Mouse (Mus musculus): Measurements from ENCODE around the gene Vps13d. TPM values are rescaled to one million over a fixed set of nuclear protein-coding genes. Genes with fewer than 3 reads are reported as not detected.

The Vps13d gene
- polyA plus RNA-seq, 1 experiment = 23.5 TPM

- DNase-seq = no peak
- Histone ChIP-seq H3K27ac (ENCODE audit: control insufficient read depth, insufficient read depth, low read length) (no peak overlapping the region), H3K4me3 (ENCODE audit: control insufficient read depth, insufficient read depth, low read length) (no peak overlapping the region), H3K27me3 (ENCODE audit: control insufficient read depth, insufficient read depth, low read length) (no peaks in the 10 kb centered on the region), H3K36me3 (ENCODE audit: control insufficient read depth, insufficient read depth, low read length) (no peaks in the 10 kb centered on the region), H3K4me1 (replicated peaks; ENCODE audit: control insufficient read depth, insufficient read depth, low read length) (peaks cover 3% of the 10 kb centered on the region)
- WGBS = 86% methylated on average over 6 of the region's 6 CpGs
- TF ChIP-seq CTCF (IDR thresholded peaks at IDR 0.05; ENCODE audit: borderline replicate concordance, control insufficient read depth, extremely low read depth, insufficient read depth, low read length, poor library complexity) = no peak
- no peak for TF ChIP-seq POLR2A (IDR thresholded peaks at IDR 0.05; ENCODE audit: control insufficient read depth, extremely low read depth, insufficient read depth, low read length, poor library complexity)
Measured at GRCm38 (mm10) chr4:144972948-144973720, 221.7 kb downstream of the Vps13d start.

DNA sequence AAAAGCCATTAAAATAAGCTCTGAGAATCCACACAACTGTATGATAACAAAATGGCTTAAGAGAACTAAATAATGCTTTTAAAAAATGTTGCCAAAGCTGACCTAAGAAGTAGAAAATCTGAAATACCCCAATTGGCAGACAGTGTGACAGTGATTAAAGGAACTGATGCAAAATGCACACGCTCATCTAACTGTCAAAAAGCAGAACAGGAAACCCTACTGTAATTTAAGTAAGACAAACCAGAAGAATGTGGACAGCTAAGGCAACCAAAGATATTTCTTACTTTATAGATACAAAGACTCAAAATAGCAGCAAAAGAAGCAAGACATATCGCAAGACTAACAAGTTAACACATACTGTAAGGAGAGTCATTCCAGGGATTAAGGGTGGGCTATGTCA, 223.8 kb downstream of the Vps13d start:
- 64% methylated on average over 2 of the region's 2 CpGs for WGBS
- no peak for TF ChIP-seq POLR2A (IDR thresholded peaks at IDR 0.05; ENCODE audit: control insufficient read depth, extremely low read depth, insufficient read depth, low read length, poor library complexity)
- TF ChIP-seq CTCF (IDR thresholded peaks at IDR 0.05; ENCODE audit: borderline replicate concordance, control insufficient read depth, extremely low read depth, insufficient read depth, low read length, poor library complexity) = no peak
- no peak overlapping the region for H3K27ac ChIP-seq (ENCODE audit: control insufficient read depth, insufficient read depth, low read length)
- no peaks in the 10 kb centered on the region for H3K36me3 ChIP-seq (ENCODE audit: control insufficient read depth, insufficient read depth, low read length)
- DNase-seq = no peak
- no peak overlapping the region for H3K4me3 ChIP-seq (ENCODE audit: control insufficient read depth, insufficient read depth, low read length)
- peaks cover 3% of the 10 kb centered on the region for H3K4me1 ChIP-seq (replicated peaks; ENCODE audit: control insufficient read depth, insufficient read depth, low read length)
- H3K27me3 ChIP-seq (ENCODE audit: control insufficient read depth, insufficient read depth, low read length) = no peaks in the 10 kb centered on the region

- Histone ChIP-seq H3K27ac (ENCODE audit: control insufficient read depth, insufficient read depth, low read length) (no peak overlapping the region), H3K4me3 (ENCODE audit: control insufficient read depth, insufficient read depth, low read length) (no peak overlapping the region), H3K36me3 (ENCODE audit: control insufficient read depth, insufficient read depth, low read length) (no peaks in the 10 kb centered on the region), H3K4me1 (replicated peaks; ENCODE audit: control insufficient read depth, insufficient read depth, low read length) (no peaks in the 10 kb centered on the region), H3K27me3 (ENCODE audit: control insufficient read depth, insufficient read depth, low read length) (no peaks in the 10 kb centered on the region)
- DNase-seq = no peak
- no peak for TF ChIP-seq CTCF (IDR thresholded peaks at IDR 0.05; ENCODE audit: borderline replicate concordance, control insufficient read depth, extremely low read depth, insufficient read depth, low read length, poor library complexity)
- no peak for TF ChIP-seq POLR2A (IDR thresholded peaks at IDR 0.05; ENCODE audit: control insufficient read depth, extremely low read depth, insufficient read depth, low read length, poor library complexity)
- WGBS = 95% methylated on average over 6 of the region's 6 CpGs
Measured at GRCm38 (mm10) chr4:144969030-144969429, 225.8 kb downstream of the Vps13d start.

DNA sequence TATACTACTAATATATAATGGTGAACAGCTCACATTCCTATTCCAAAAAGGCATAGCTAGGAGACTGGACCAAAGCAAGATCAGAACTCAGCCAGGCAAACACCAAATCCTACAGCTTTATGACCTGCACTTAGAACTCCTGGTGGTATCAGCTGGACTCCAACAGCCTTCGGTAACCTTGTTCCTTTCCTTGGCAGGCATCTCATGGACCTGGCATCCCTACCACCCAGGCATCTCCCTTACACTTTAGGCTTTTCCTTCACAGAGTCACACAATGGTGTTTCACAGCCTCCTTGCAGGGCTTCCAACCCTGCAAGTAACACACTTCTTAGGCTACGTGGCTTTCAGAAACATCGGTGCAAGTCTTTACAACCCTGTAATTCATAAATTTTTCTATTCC, 226.4 kb downstream of the Vps13d start:
- H3K27ac ChIP-seq (ENCODE audit: control insufficient read depth, insufficient read depth, low read length) = no peak overlapping the region
- 98% methylated on average over 3 of the region's 3 CpGs for WGBS
- TF ChIP-seq CTCF (IDR thresholded peaks at IDR 0.05; ENCODE audit: borderline replicate concordance, control insufficient read depth, extremely low read depth, insufficient read depth, low read length, poor library complexity) (no peak), POLR2A (IDR thresholded peaks at IDR 0.05; ENCODE audit: control insufficient read depth, extremely low read depth, insufficient read depth, low read length, poor library complexity) (no peak)

GRCm38 (mm10) chr4:144965255-144965654, 229.6 kb downstream of the Vps13d start:
- no peaks in the 10 kb centered on the region for H3K27me3 ChIP-seq (ENCODE audit: control insufficient read depth, insufficient read depth, low read length)

More for the DNA sequence above, 226.4 kb downstream of the Vps13d start:
- no peaks in the 10 kb centered on the region for H3K27me3 ChIP-seq (ENCODE audit: control insufficient read depth, insufficient read depth, low read length)
- H3K36me3 ChIP-seq (ENCODE audit: control insufficient read depth, insufficient read depth, low read length) = no peaks in the 10 kb centered on the region
- no peak for DNase-seq
- no peaks in the 10 kb centered on the region for H3K4me1 ChIP-seq (replicated peaks; ENCODE audit: control insufficient read depth, insufficient read depth, low read length)
- H3K4me3 ChIP-seq (ENCODE audit: control insufficient read depth, insufficient read depth, low read length) = no peak overlapping the region

DNA sequence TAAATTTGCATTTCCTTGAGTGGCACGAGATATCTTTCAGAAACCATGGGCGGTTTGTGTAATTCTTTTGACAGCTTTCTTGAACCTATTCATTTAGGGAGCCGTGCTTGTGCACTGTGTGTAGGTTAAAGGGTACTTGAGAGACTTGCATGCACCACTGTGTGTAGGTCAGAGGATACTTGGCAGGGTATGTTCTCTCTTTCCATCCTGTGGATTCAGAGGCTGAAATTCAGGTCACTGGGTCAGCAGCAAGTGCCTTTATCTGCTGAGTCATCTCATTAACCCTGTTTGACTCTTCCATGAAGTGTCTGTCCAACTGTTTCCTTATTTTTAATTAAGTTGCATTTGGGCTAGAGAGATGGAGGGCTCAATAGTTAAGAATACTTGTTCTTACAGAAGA, 233.1 kb downstream of the Vps13d start:
- TF ChIP-seq POLR2A (IDR thresholded peaks at IDR 0.05; ENCODE audit: control insufficient read depth, extremely low read depth, insufficient read depth, low read length, poor library complexity) (no peak), CTCF (IDR thresholded peaks at IDR 0.05; ENCODE audit: borderline replicate concordance, control insufficient read depth, extremely low read depth, insufficient read depth, low read length, poor library complexity) (no peak)
- H3K27me3 ChIP-seq (ENCODE audit: control insufficient read depth, insufficient read depth, low read length) = no peaks in the 10 kb centered on the region
- WGBS = 95% methylated on average over 3 of the region's 3 CpGs

More at GRCm38 (mm10) chr4:144965255-144965654, 229.6 kb downstream of the Vps13d start:
- WGBS = 98% methylated on average over 2 of the region's 2 CpGs
- Histone ChIP-seq H3K4me1 (replicated peaks; ENCODE audit: control insufficient read depth, insufficient read depth, low read length) (no peaks in the 10 kb centered on the region), H3K4me3 (ENCODE audit: control insufficient read depth, insufficient read depth, low read length) (no peak overlapping the region), H3K27ac (ENCODE audit: control insufficient read depth, insufficient read depth, low read length) (no peak overlapping the region), H3K36me3 (ENCODE audit: control insufficient read depth, insufficient read depth, low read length) (no peaks in the 10 kb centered on the region)
- TF ChIP-seq POLR2A (IDR thresholded peaks at IDR 0.05; ENCODE audit: control insufficient read depth, extremely low read depth, insufficient read depth, low read length, poor library complexity) (no peak), CTCF (IDR thresholded peaks at IDR 0.05; ENCODE audit: borderline replicate concordance, control insufficient read depth, extremely low read depth, insufficient read depth, low read length, poor library complexity) (no peak)
- DNase-seq = no peak

More for the DNA sequence above, 233.1 kb downstream of the Vps13d start:
- Histone ChIP-seq H3K27ac (ENCODE audit: control insufficient read depth, insufficient read depth, low read length) (no peak overlapping the region), H3K4me3 (ENCODE audit: control insufficient read depth, insufficient read depth, low read length) (no peak overlapping the region), H3K4me1 (replicated peaks; ENCODE audit: control insufficient read depth, insufficient read depth, low read length) (no peaks in the 10 kb centered on the region), H3K36me3 (ENCODE audit: control insufficient read depth, insufficient read depth, low read length) (no peaks in the 10 kb centered on the region)
- no peak for DNase-seq
